Mouse (Mus musculus): ENCODE results near the gene Ppm1n. TPM values are rescaled to one million over a fixed set of nuclear protein-coding genes. Genes with fewer than 3 reads are reported as not detected.
"Not testable (repeated sequence)": the region's sequence is repeated elsewhere in the genome, so short reads cannot be mapped to it uniquely, and the experiment has no call there.

The Ppm1n gene
- polyA plus RNA-seq, 1 experiment from 2014 or later = not detected

- Histone ChIP-seq H3K4me1 (peaks cover 14% of the 10 kb centered on the region), H3K27ac (no peak overlapping the region), H3K4me2 (no peak overlapping the region), H3K9me3 (no peaks in the 10 kb centered on the region), H3K27me3 (peaks cover 7% of the 10 kb centered on the region), H3K9ac (no peak overlapping the region), H3K4me3 (no peak overlapping the region), H3K36me3 (no peaks in the 10 kb centered on the region)
- WGBS = 84% methylated on average over 6 of the region's 6 CpGs
- ATAC-seq (ENCODE audit: borderline replicate concordance, extremely low read depth, low FRiP score, low TSS enrichment) = no peak
These were observed 17.2 kb upstream of the Ppm1n start for GRCm38 (mm10) chr7:19297034-19297433.

- Histone ChIP-seq H3K36me3 (no peaks in the 10 kb centered on the region), H3K9me3 (no peaks in the 10 kb centered on the region), H3K27me3 (no peaks in the 10 kb centered on the region), H3K4me3 (peak overlapping the region; percentile 44), H3K4me1 (peaks cover 15% of the 10 kb centered on the region), H3K4me2 (peak overlapping the region; percentile 80), H3K9ac (peak overlapping the region; percentile 47), H3K27ac (no peak overlapping the region)
- peak; percentile 81 for ATAC-seq (ENCODE audit: borderline replicate concordance, extremely low read depth, low FRiP score, low TSS enrichment)
- WGBS = 13% methylated on average over 20 of the region's 22 CpGs
These were observed 15.8 kb upstream of the Ppm1n start for GRCm38 (mm10) chr7:19295503-19296185.

- ATAC-seq (ENCODE audit: borderline replicate concordance, extremely low read depth, low FRiP score, low TSS enrichment) = peak; percentile 52
- under 1% methylated on average over 20 of the region's 20 CpGs for WGBS
These were observed 11.2 kb upstream of the Ppm1n start for GRCm38 (mm10) chr7:19290969-19291596.

GRCm38 (mm10) chr7:19284763-19285162 is 4.9 kb upstream of the Ppm1n start:
- Histone ChIP-seq H3K9me3 (no peaks in the 10 kb centered on the region), H3K4me2 (no peak overlapping the region), H3K27ac (no peak overlapping the region), H3K4me3 (no peak overlapping the region), H3K27me3 (peaks cover 48% of the 10 kb centered on the region), H3K4me1 (peaks cover 14% of the 10 kb centered on the region), H3K36me3 (no peaks in the 10 kb centered on the region), H3K9ac (no peak overlapping the region)
- WGBS = 21% methylated on average over 4 of the region's 4 CpGs
- no peak for ATAC-seq (ENCODE audit: borderline replicate concordance, extremely low read depth, low FRiP score, low TSS enrichment)

More at GRCm38 (mm10) chr7:19290969-19291596, 11.2 kb upstream of the Ppm1n start:
- Histone ChIP-seq H3K9ac (0 out of 2 replicates have a peak overlapping the region, but pooled peaks have one; percentile 8), H3K36me3 (no peaks in the 10 kb centered on the region), H3K27me3 (no peaks in the 10 kb centered on the region), H3K9me3 (no peaks in the 10 kb centered on the region), H3K27ac (0 out of 2 replicates have a peak overlapping the region, but pooled peaks have one; percentile 5), H3K4me1 (peaks cover 19% of the 10 kb centered on the region), H3K4me3 (peak overlapping the region; percentile 41), H3K4me2 (peak overlapping the region; percentile 57)

GRCm38 (mm10) chr7:19283406-19283804 is 3.5 kb upstream of the Ppm1n start:
- H3K9ac ChIP-seq = no peak overlapping the region
- H3K4me1 ChIP-seq = peaks cover 20% of the 10 kb centered on the region
- H3K4me3 ChIP-seq = 0 out of 2 replicates have a peak overlapping the region, but pooled peaks have one; percentile 48
- 28% methylated on average over 14 of the region's 14 CpGs for WGBS
- H3K27me3 ChIP-seq = peaks cover 61% of the 10 kb centered on the region
- no peak overlapping the region for H3K27ac ChIP-seq
- H3K9me3 ChIP-seq = no peaks in the 10 kb centered on the region
- peak overlapping the region; percentile 97 for H3K4me2 ChIP-seq
- no peak for ATAC-seq (ENCODE audit: borderline replicate concordance, extremely low read depth, low FRiP score, low TSS enrichment)
- no peaks in the 10 kb centered on the region for H3K36me3 ChIP-seq

- H3K4me3 ChIP-seq = peak overlapping the region; percentile 48
- H3K9ac ChIP-seq = peak overlapping the region; percentile 29
- peaks cover 66% of the 10 kb centered on the region for H3K27me3 ChIP-seq
- no peak overlapping the region for H3K27ac ChIP-seq
- H3K9me3 ChIP-seq = no peaks in the 10 kb centered on the region
- peak overlapping the region; percentile 97 for H3K4me2 ChIP-seq
- 2% methylated on average over 32 of the region's 35 CpGs for WGBS
- peak; percentile 71 for ATAC-seq (ENCODE audit: borderline replicate concordance, extremely low read depth, low FRiP score, low TSS enrichment)
- H3K4me1 ChIP-seq = peaks cover 20% of the 10 kb centered on the region
- no peaks in the 10 kb centered on the region for H3K36me3 ChIP-seq
These were observed 3.0 kb upstream of the Ppm1n start for GRCm38 (mm10) chr7:19282791-19283405.

- Histone ChIP-seq H3K9ac (peak within 1 kb of the TSS; percentile 29), H3K27me3 (peaks cover 72% of the 10 kb centered on the region), H3K27ac (no peak within 1 kb of the TSS), H3K4me1 (peaks cover 20% of the 10 kb centered on the region), H3K4me3 (peak within 1 kb of the TSS; percentile 48), H3K9me3 (no peaks in the 10 kb centered on the region), H3K36me3 (no peaks in the 10 kb centered on the region), H3K4me2 (peak within 1 kb of the TSS; percentile 97)
- ATAC-seq (ENCODE audit: borderline replicate concordance, extremely low read depth, low FRiP score, low TSS enrichment) = peak; percentile 77
- WGBS = under 1% methylated on average over 37 of the region's 37 CpGs
These were observed 2.5 kb upstream of the Ppm1n start, which contains the start of gene Rtn2 for GRCm38 (mm10) chr7:19282385-19282784. Gene Rtn2 (plus strand): TSS chr7:19282624.

- not testable (repeated sequence) for H3K9ac ChIP-seq; ATAC-seq (ENCODE audit: borderline replicate concordance, extremely low read depth, low FRiP score, low TSS enrichment); H3K9me3 ChIP-seq; H3K36me3 ChIP-seq; H3K27ac ChIP-seq
- Histone ChIP-seq H3K27me3 (peaks cover 75% of the 10 kb centered on the region), H3K4me2 (peak overlapping the region; percentile 97), H3K4me3 (peak overlapping the region; percentile 48), H3K4me1 (peaks cover 20% of the 10 kb centered on the region)
- WGBS = 26% methylated on average over 6 of the region's 6 CpGs
These were observed 1.9 kb upstream of the Ppm1n start for GRCm38 (mm10) chr7:19281680-19282304.

GRCm38 (mm10) chr7:19279052-19279451 is 812 bp downstream of the Ppm1n start:
- Histone ChIP-seq H3K9me3 (no peaks in the 10 kb centered on the region), H3K4me1 (peaks cover 20% of the 10 kb centered on the region), H3K36me3 (no peaks in the 10 kb centered on the region), H3K4me3 (peak overlapping the region; percentile 21; the same call in 1 of the 2 replicates), H3K27ac (no peak overlapping the region), H3K9ac (no peak overlapping the region), H3K27me3 (peaks cover 67% of the 10 kb centered on the region), H3K4me2 (peak overlapping the region; percentile 45)
- WGBS = 3% methylated on average over 34 of the region's 34 CpGs
- no peak for ATAC-seq (ENCODE audit: borderline replicate concordance, extremely low read depth, low FRiP score, low TSS enrichment)

- Histone ChIP-seq H3K4me1 (peaks cover 7% of the 10 kb centered on the region), H3K9me3 (no peaks in the 10 kb centered on the region), H3K9ac (no peak overlapping the region), H3K4me3 (no peak overlapping the region), H3K4me2 (no peak overlapping the region), H3K27me3 (peaks cover 42% of the 10 kb centered on the region), H3K27ac (no peak overlapping the region), H3K36me3 (no peaks in the 10 kb centered on the region)
- 44% methylated on average over 4 of the region's 4 CpGs for WGBS
- no peak for ATAC-seq (ENCODE audit: borderline replicate concordance, extremely low read depth, low FRiP score, low TSS enrichment)
These were observed 3.6 kb downstream of the Ppm1n start for GRCm38 (mm10) chr7:19276253-19276652.

- 1% methylated on average over 34 of the region's 36 CpGs for WGBS
- peak overlapping the region; percentile 95 for H3K4me2 ChIP-seq
- peak; percentile 58 for ATAC-seq (ENCODE audit: borderline replicate concordance, extremely low read depth, low FRiP score, low TSS enrichment)
- no peaks in the 10 kb centered on the region for H3K9me3 ChIP-seq
- peak overlapping the region; percentile 97 for H3K27ac ChIP-seq
- H3K4me1 ChIP-seq = peaks cover 23% of the 10 kb centered on the region
- no peaks in the 10 kb centered on the region for H3K36me3 ChIP-seq
- H3K9ac ChIP-seq = peak overlapping the region; percentile 86
- H3K27me3 ChIP-seq = peaks cover 2% of the 10 kb centered on the region; the same call in 1 of the 2 replicates
- peak overlapping the region; percentile 75 for H3K4me3 ChIP-seq
These were observed 7.6 kb downstream of the Ppm1n start for GRCm38 (mm10) chr7:19272173-19272764.

All from lung, embryonic 15.5 days (tissue).